In the genomic region with DNA sequence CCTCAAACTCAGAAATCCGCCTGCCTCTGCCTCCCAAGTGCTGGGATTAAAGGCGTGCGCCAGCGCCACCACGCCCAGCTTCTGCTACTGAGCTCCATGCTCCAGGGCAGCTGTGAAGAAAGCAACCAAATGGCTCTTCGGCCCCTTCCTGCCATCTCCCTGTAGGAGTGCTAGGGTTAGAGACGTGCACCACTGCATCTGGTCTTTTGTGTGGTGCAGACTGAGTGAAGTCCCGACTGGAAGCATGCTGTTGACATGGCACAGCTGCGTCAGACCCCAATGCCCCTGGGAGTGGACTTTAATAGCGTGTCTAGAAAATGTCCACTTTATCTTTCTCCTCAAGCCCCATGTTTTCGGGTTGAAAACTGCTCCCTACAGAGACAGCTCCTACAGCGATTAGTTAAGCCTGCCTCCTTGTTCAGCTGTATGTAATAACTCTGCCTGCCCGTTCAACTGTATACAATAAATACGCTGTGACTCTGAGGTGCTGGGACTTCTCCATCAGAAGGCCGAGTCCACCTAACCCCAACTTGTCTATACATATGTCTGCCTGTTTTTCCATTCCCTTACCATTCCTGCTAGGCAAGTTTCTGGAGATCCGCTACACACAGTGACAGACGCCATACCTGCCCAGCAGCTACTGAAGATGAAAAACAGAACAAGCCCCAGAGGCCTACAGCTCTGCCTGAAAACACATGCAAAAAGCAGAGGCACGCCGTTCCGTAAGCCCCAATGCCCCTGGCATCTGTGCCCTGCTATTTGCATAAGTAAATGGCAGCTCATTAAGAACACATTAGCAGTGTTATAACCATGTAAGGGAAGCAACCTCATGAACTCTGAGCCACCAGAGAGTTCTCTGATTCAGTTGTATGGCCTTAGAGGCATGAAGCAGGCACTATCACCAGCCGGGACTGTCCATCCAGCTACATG, we compare ENCODE assay signal across 20 mouse cellular contexts.
A peak's percentile ranks its signal among the peaks of the same experiment; 100 is the strongest.
DNase-seq lines count a peak whose midpoint lies in the region; ATAC-seq and TF ChIP-seq lines count a peak whose summit lies in the region.
"Had no signal": no experiment of that assay in that cellular context is flagged by ENCODE, and none has a peak within 500 bp of the region (broad histone marks: within the 10 kb centered on the region; RNA-seq: fewer than 3 reads in every experiment).

No protein-coding gene starts in this region.

- H3K4me2 ChIP-seq in heart, embryonic 12.5 days = no peak overlapping the region
- H3K4me2 ChIP-seq in embryonic facial prominence, embryonic 14.5 days (ENCODE audit: low read depth, low read length) = no peak overlapping the region
- H3K4me2 ChIP-seq in hindbrain, embryonic 13.5 days = no peak overlapping the region
- no peak overlapping the region for H3K4me2 ChIP-seq in midbrain, postnatal 0 days (ENCODE audit: low read depth, low read length, poor library complexity, severe bottlenecking)
- H3K4me2 ChIP-seq: embryonic facial prominence, embryonic 13.5 days; heart, embryonic 15.5 days had no signal

- DNase-seq in heart, embryonic 10.5 days (ENCODE audit: low spot score) = no peak
- DNase-seq in embryonic facial prominence, embryonic 14.5 days (ENCODE audit: low spot score) = peak; percentile 29
- DNase-seq in midbrain, postnatal 0 days (ENCODE audit: low spot score) = peak; percentile 46
- DNase-seq in adrenal gland, adult 18-20 months (ENCODE audit: low spot score in 2 of 2) = no peak
- no peak for DNase-seq in testis, postnatal 14 days (ENCODE audit: low spot score)
- DNase-seq: adrenal gland, postnatal 10 days; cerebellum, adult 2 months; gastrocnemius, adult 2 months; kidney, adult 18-20 months; kidney, postnatal 25 days; layer of hippocampus, adult 9-11 months; liver; liver, postnatal 0 days; right cerebral cortex, adult 18-20 months; thymus, adult 18-20 months had no signal

- H3K27me3 ChIP-seq in heart, embryonic 10.5 days (ENCODE audit: insufficient read depth, poor library complexity, severe bottlenecking) = no peaks in the 10 kb centered on the region
- no peaks in the 10 kb centered on the region for H3K27me3 ChIP-seq in heart, embryonic 12.5 days (replicated peaks)
- no peaks in the 10 kb centered on the region for H3K27me3 ChIP-seq in embryonic facial prominence, embryonic 14.5 days (replicated peaks; ENCODE audit: control insufficient read depth, insufficient read depth, low read length)
- H3K27me3 ChIP-seq in hindbrain, embryonic 13.5 days = peaks cover 8% of the 10 kb centered on the region
- no peaks in the 10 kb centered on the region for H3K27me3 ChIP-seq in midbrain, postnatal 0 days (ENCODE audit: insufficient read depth, low read length)
- H3K27me3 ChIP-seq: embryonic facial prominence, embryonic 13.5 days; heart, embryonic 15.5 days had no signal

- H3K27ac ChIP-seq in heart, embryonic 10.5 days = 0 out of 2 replicates have a peak overlapping the region, but pooled peaks have one; percentile 22
- no peak overlapping the region for H3K27ac ChIP-seq in heart, embryonic 12.5 days (ENCODE audit: poor library complexity, severe bottlenecking)
- no peak overlapping the region for H3K27ac ChIP-seq in embryonic facial prominence, embryonic 14.5 days (replicated peaks; ENCODE audit: low read depth, low read length)
- peak overlapping the region; percentile 77 for H3K27ac ChIP-seq in hindbrain, embryonic 13.5 days
- H3K27ac ChIP-seq in midbrain, postnatal 0 days (ENCODE audit: low read depth, low read length) = no peak overlapping the region
- H3K27ac ChIP-seq: embryonic facial prominence, embryonic 13.5 days; gastrocnemius, adult 2 months; heart, embryonic 15.5 days had no signal

- WGBS in heart, embryonic 10.5 days = 78% methylated on average over 21 of the region's 21 CpGs
- 79% methylated on average over 21 of the region's 21 CpGs for WGBS in heart, embryonic 12.5 days
- 72% methylated on average over 21 of the region's 21 CpGs for WGBS in embryonic facial prominence, embryonic 14.5 days
- 53% methylated on average over 21 of the region's 21 CpGs for WGBS in hindbrain, embryonic 13.5 days
- 66% methylated on average over 21 of the region's 21 CpGs for WGBS in midbrain, postnatal 0 days

- no peak overlapping the region for H3K9ac ChIP-seq in heart, embryonic 12.5 days
- H3K9ac ChIP-seq in embryonic facial prominence, embryonic 14.5 days (ENCODE audit: low read depth, low read length) = no peak overlapping the region
- no peak overlapping the region for H3K9ac ChIP-seq in hindbrain, embryonic 13.5 days
- H3K9ac ChIP-seq in midbrain, postnatal 0 days (replicated peaks; ENCODE audit: low read length, poor library complexity, severe bottlenecking) = no peak overlapping the region
- H3K9ac ChIP-seq: embryonic facial prominence, embryonic 13.5 days; heart, embryonic 15.5 days; liver, postnatal 0 days had no signal

- no peaks in the 10 kb centered on the region for H3K36me3 ChIP-seq in heart, embryonic 10.5 days
- H3K36me3 ChIP-seq in heart, embryonic 12.5 days = no peaks in the 10 kb centered on the region
- H3K36me3 ChIP-seq in embryonic facial prominence, embryonic 14.5 days (ENCODE audit: control insufficient read depth, insufficient read depth, low read length) = no peaks in the 10 kb centered on the region
- no peaks in the 10 kb centered on the region for H3K36me3 ChIP-seq in hindbrain, embryonic 13.5 days
- no peaks in the 10 kb centered on the region for H3K36me3 ChIP-seq in midbrain, postnatal 0 days (ENCODE audit: insufficient read depth, low read length)
- H3K36me3 ChIP-seq: embryonic facial prominence, embryonic 13.5 days; heart, embryonic 15.5 days had no signal

- peaks cover 15% of the 10 kb centered on the region for H3K4me1 ChIP-seq in heart, embryonic 10.5 days
- H3K4me1 ChIP-seq in heart, embryonic 12.5 days (replicated peaks) = peaks cover 6% of the 10 kb centered on the region; the same call in 1 of the 2 replicates
- H3K4me1 ChIP-seq in embryonic facial prominence, embryonic 14.5 days (ENCODE audit: control insufficient read depth, insufficient read depth, low read length) = peaks cover 3% of the 10 kb centered on the region; the same call in 1 of the 2 replicates
- H3K4me1 ChIP-seq in hindbrain, embryonic 13.5 days (replicated peaks) = peaks cover 27% of the 10 kb centered on the region
- H3K4me1 ChIP-seq in midbrain, postnatal 0 days (ENCODE audit: insufficient read depth, low read length) = 0 out of 2 replicates have a peak, but pooled peaks cover 3% of the 10 kb centered on the region
- H3K4me1 ChIP-seq: heart, embryonic 15.5 days had no signal

- no peak for TF ChIP-seq CTCF in midbrain, postnatal 0 days (IDR thresholded peaks at IDR 0.05)

- H3K4me3 ChIP-seq in heart, embryonic 10.5 days = no peak overlapping the region
- no peak overlapping the region for H3K4me3 ChIP-seq in heart, embryonic 12.5 days
- H3K4me3 ChIP-seq in embryonic facial prominence, embryonic 14.5 days (ENCODE audit: low read depth, low read length) = no peak overlapping the region
- H3K4me3 ChIP-seq in hindbrain, embryonic 13.5 days = no peak overlapping the region
- no peak overlapping the region for H3K4me3 ChIP-seq in midbrain, postnatal 0 days (ENCODE audit: low read depth, low read length)
- H3K4me3 ChIP-seq: embryonic facial prominence, embryonic 13.5 days; gastrocnemius, adult 2 months; heart, embryonic 15.5 days had no signal

- H3K9me3 ChIP-seq in heart, embryonic 10.5 days = no peaks in the 10 kb centered on the region
- H3K9me3 ChIP-seq in heart, embryonic 12.5 days (replicated peaks) = no peaks in the 10 kb centered on the region
- H3K9me3 ChIP-seq in embryonic facial prominence, embryonic 14.5 days (ENCODE audit: control insufficient read depth, low read length) = no peaks in the 10 kb centered on the region
- H3K9me3 ChIP-seq in hindbrain, embryonic 13.5 days = no peaks in the 10 kb centered on the region
- no peaks in the 10 kb centered on the region for H3K9me3 ChIP-seq in midbrain, postnatal 0 days (ENCODE audit: low read length)
- H3K9me3 ChIP-seq: embryonic facial prominence, embryonic 13.5 days; heart, embryonic 15.5 days had no signal

- ATAC-seq in heart, embryonic 12.5 days (ENCODE audit: insufficient number of reproducible peaks, low FRiP score) = no peak
- ATAC-seq in embryonic facial prominence, embryonic 14.5 days (ENCODE audit: low read depth) = peak; percentile 25; the same call in 1 of the 2 replicates
- peak; percentile 60 for ATAC-seq in hindbrain, embryonic 13.5 days (ENCODE audit: low FRiP score)
- ATAC-seq in midbrain, postnatal 0 days (ENCODE audit: low FRiP score) = no peak
- no peak for ATAC-seq in CD4-positive, CD25-positive, alpha-beta regulatory T cell, adult 4 months
- ATAC-seq: liver, postnatal 0 days had no signal

Comparison
In these comparisons a context has a peak if more than half of its experiments do, and no peak if none do; other contexts are left out.
1. H3K27ac ChIP-seq: peak in heart, embryonic 10.5 days (single experiment) and hindbrain, embryonic 13.5 days (single experiment); none in heart, embryonic 12.5 days (single experiment), embryonic facial prominence, embryonic 14.5 days (single experiment) and midbrain, postnatal 0 days (single experiment).
2. DNase-seq: peak in embryonic facial prominence, embryonic 14.5 days (single experiment) and midbrain, postnatal 0 days (single experiment); none in heart, embryonic 10.5 days (single experiment), adrenal gland, adult 18-20 months (0 of 2) and testis, postnatal 14 days (single experiment).
3. ATAC-seq: peak in embryonic facial prominence, embryonic 14.5 days (single experiment) and hindbrain, embryonic 13.5 days (single experiment); none in heart, embryonic 12.5 days (single experiment), midbrain, postnatal 0 days (single experiment) and CD4-positive, CD25-positive, alpha-beta regulatory T cell, adult 4 months (single experiment).